Mouse (Mus musculus) MEL (cell line): Measurements from ENCODE around the gene Haus3.

Experiments used
- CTCF ChIP-seq, 3 experiments: IDR thresholded peaks in 2 of 3; conservative IDR thresholded peaks in 1 of 3; 2 replicates each; pipeline ENCODE4 v1.5.1; 2011 to 2012; ENCODE audit warnings: low read length in 3 of 3, low read depth in 2 of 3, mild to moderate bottlenecking in 2 of 3, improper control_type of control experiment in 1 of 3, inconsistent platforms in 1 of 3, mixed read lengths in 1 of 3, moderate library complexity in 1 of 3; ENCODE audit not compliant: control insufficient read depth in 1 of 3, insufficient read depth in 1 of 3, poor library complexity in 1 of 3, severe bottlenecking in 1 of 3
- GATA1 ChIP-seq: IDR thresholded peaks from 2 replicates; pipeline ENCODE4 v1.6.1; 2011; ENCODE audit warnings: low read depth, low read length, improper control_type of control experiment
- HCFC1 ChIP-seq: IDR thresholded peaks from 2 replicates; pipeline ENCODE4 v1.6.1; 2012; ENCODE audit warnings: low read depth, mild to moderate bottlenecking, inconsistent platforms, low read length, improper control_type of control experiment, moderate library complexity
- POLR2A ChIP-seq, 2 experiments: IDR thresholded peaks; 2 replicates each; pipeline ENCODE4 v1.6.1; 2011 to 2012; ENCODE audit warnings: low read length in 2 of 2, mild to moderate bottlenecking in 2 of 2, control low read depth in 1 of 2, improper control_type of control experiment in 1 of 2, low read depth in 1 of 2, moderate library complexity in 1 of 2; ENCODE audit not compliant: control insufficient read depth in 1 of 2, insufficient read depth in 1 of 2, poor library complexity in 1 of 2

DNA sequence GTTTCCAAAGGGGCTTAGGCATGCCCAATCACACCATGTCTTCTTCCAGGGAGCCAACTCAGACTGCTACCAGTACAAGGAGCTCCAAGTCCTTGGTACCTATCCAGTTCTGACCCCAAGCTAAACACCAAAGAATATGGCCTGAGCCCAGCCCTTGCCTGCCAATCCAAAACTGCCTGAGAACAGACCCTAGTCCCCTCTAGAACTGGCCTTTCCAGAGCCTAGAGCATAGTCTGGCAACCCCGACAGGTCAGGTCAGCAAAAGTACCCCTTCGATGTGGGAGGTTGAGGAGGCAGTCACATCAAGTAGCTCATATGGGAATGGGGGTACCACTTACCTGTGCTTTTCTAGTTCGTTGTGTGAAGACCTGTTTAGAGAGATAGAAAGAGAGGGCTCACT, 14.6 kb upstream of the Haus3 start:
- TF ChIP-seq HCFC1 (no peak), CTCF (IDR thresholded peaks at IDR 0.05 in 2 of 3, conservative IDR thresholded peaks at IDR 0.05 in 1 of 3; ENCODE audit: control insufficient read depth in 1 of 3, insufficient read depth in 1 of 3, low read depth in 2 of 3, low read length in 3 of 3, poor library complexity in 1 of 3, severe bottlenecking in 1 of 3) (no peak), GATA1 (no peak), POLR2A (IDR thresholded peaks at IDR 0.05; ENCODE audit: control insufficient read depth in 1 of 2, insufficient read depth in 1 of 2, low read depth in 1 of 2, low read length in 2 of 2, poor library complexity in 1 of 2) (no peak)
